Mouse (Mus musculus) brain, embryonic 14.5 days (tissue): ENCODE data around the gene Ptbp1. TPM values are rescaled to one million over a fixed set of nuclear protein-coding genes. Genes with fewer than 3 reads are reported as not detected.

Experiments used
- DNase-seq: peaks from one replicate; pipeline ENCODE4 v3.0.0-alpha.2; 2011; ENCODE audit warnings: low read depth
- CTCF ChIP-seq: fragments of 200-500 bp; IDR thresholded peaks from 2 replicates; pipeline ENCODE4 v1.5.1; 2012; ENCODE audit warnings: inconsistent platforms, mild to moderate bottlenecking, moderate library complexity, borderline replicate concordance; ENCODE audit not compliant: insufficient read depth, insufficient read length; ENCODE audit errors: extremely low read depth
- POLR2A ChIP-seq: fragments of 200-500 bp; IDR thresholded peaks from 2 replicates; pipeline ENCODE4 v1.6.1; 2012; ENCODE audit warnings: mild to moderate bottlenecking, inconsistent platforms, borderline replicate concordance; ENCODE audit not compliant: poor library complexity, insufficient read depth, insufficient read length, severe bottlenecking; ENCODE audit errors: extremely low read depth
- polyA plus RNA-seq: library from polyadenylated mRNA; depleted of rRNA; stranded (reverse); fragments of >200 nt; gene quantifications from 2 replicates; pipeline ENCODE4 v1.2.3, GENCODE M21; 2012

Gene Ptbp1
- polyA plus RNA-seq, 1 experiment: 194 TPM

- TF ChIP-seq CTCF (no peak), POLR2A (no peak)
- DNase-seq: peak; percentile 57
Observed at GRCm38 (mm10) chr10:79864351-79865188, 10.3 kb downstream of the Ptbp1 start.

GRCm38 (mm10) chr10:79865189-79865601, 11.0 kb downstream of the Ptbp1 start:
- TF ChIP-seq CTCF (no peak), POLR2A (no peak)
- no peak for DNase-seq

- peak; percentile 18; the same call in 1 of the 2 replicates for TF ChIP-seq CTCF
- TF ChIP-seq POLR2A: no peak
- DNase-seq: no peak
Observed at GRCm38 (mm10) chr10:79865801-79866295, 11.6 kb downstream of the Ptbp1 start.

GRCm38 (mm10) chr10:79866601-79867000, 12.4 kb downstream of the Ptbp1 start:
- TF ChIP-seq CTCF (no peak), POLR2A (no peak)
- DNase-seq: no peak

GRCm38 (mm10) chr10:79871845-79872244, 17.6 kb downstream of the Ptbp1 start:
- TF ChIP-seq POLR2A: no peak
- no peak for TF ChIP-seq CTCF
- DNase-seq: peak; percentile 51

GRCm38 (mm10) chr10:79872862-79873261, 18.6 kb downstream of the Ptbp1 start:
- no peak for DNase-seq
- TF ChIP-seq CTCF (no peak), POLR2A (no peak)

- peak; percentile 61 for DNase-seq
- no peak for TF ChIP-seq CTCF
- no peak for TF ChIP-seq POLR2A
Observed at GRCm38 (mm10) chr10:79873313-79873712, 19.1 kb downstream of the Ptbp1 start.

GRCm38 (mm10) chr10:79873715-79874289, 19.6 kb downstream of the Ptbp1 start:
- TF ChIP-seq POLR2A (no peak), CTCF (no peak)
- peak; percentile 64 for DNase-seq

- peak; percentile 94 for DNase-seq
Observed at GRCm38 (mm10) chr10:79874290-79874862, 20.1 kb downstream of the Ptbp1 start, which contains the start of the genes Prtn3 and Plppr3. Gene Prtn3 (plus strand): TSS chr10:79874476. Gene Plppr3 (minus strand): TSS chr10:79874634.

GRCm38 (mm10) chr10:79877174-79877573, 22.9 kb downstream of the Ptbp1 start:
- no peak for DNase-seq
- TF ChIP-seq POLR2A (no peak), CTCF (no peak)

More at GRCm38 (mm10) chr10:79874290-79874862, 20.1 kb downstream of the Ptbp1 start, which contains the start of the genes Prtn3 and Plppr3:
- TF ChIP-seq CTCF: no peak
- TF ChIP-seq POLR2A: peak; percentile 81

GRCm38 (mm10) chr10:79877757-79878156, 23.5 kb downstream of the Ptbp1 start:
- TF ChIP-seq POLR2A: no peak
- TF ChIP-seq CTCF: no peak
- DNase-seq: no peak
